Mouse (Mus musculus) forebrain, embryonic 15.5 days (tissue): ENCODE measurements around the gene Slc7a11. TPM values are rescaled to one million over a fixed set of nuclear protein-coding genes. Genes with fewer than 3 reads are reported as not detected.

Experiments used
- ATAC-seq: fragments of 200-750 bp; cut with Nextera tagmentation; replicated peaks from 2 replicates; pipeline ENCODE4 v1.8.0; 2017; ENCODE audit warnings: mild to moderate bottlenecking, moderate TSS enrichment, moderate library complexity
- H3K27ac ChIP-seq: fragments of 300-500 bp; sonication (generic); replicated peaks from 2 replicates; pipeline ENCODE4 v1.5.1; 2015; ENCODE audit warnings: mild to moderate bottlenecking, inconsistent platforms
- H3K27me3 ChIP-seq: fragments of 300-500 bp; sonication (generic); 2 replicates; pipeline ENCODE4 v1.6.1; 2015; ENCODE audit warnings: inconsistent platforms
- H3K36me3 ChIP-seq: fragments of 300-500 bp; sonication (generic); 2 replicates; pipeline ENCODE4 v1.6.1; 2015; ENCODE audit warnings: mild to moderate bottlenecking, inconsistent platforms
- H3K4me1 ChIP-seq: fragments of 300-500 bp; sonication (generic); 2 replicates; pipeline ENCODE4 v1.6.1; 2015; ENCODE audit warnings: inconsistent platforms
- H3K4me2 ChIP-seq: fragments of 300-500 bp; sonication (generic); replicated peaks from 2 replicates; pipeline ENCODE4 v1.6.1; 2015; ENCODE audit warnings: mild to moderate bottlenecking, inconsistent platforms
- H3K4me3 ChIP-seq: fragments of 300-500 bp; sonication (generic); 2 replicates; pipeline ENCODE4 v1.5.1; 2015; ENCODE audit warnings: mild to moderate bottlenecking, inconsistent platforms
- H3K9ac ChIP-seq: fragments of 300-500 bp; sonication (generic); replicated peaks from 2 replicates; pipeline ENCODE4 v1.6.1; 2015; ENCODE audit warnings: mild to moderate bottlenecking, inconsistent platforms
- H3K9me3 ChIP-seq: fragments of 300-500 bp; sonication (generic); 2 replicates; pipeline ENCODE4 v1.6.1; 2016; ENCODE audit warnings: inconsistent platforms
- WGBS: fragments of 180-500 bp; shearing (Covaris S2); methylation state at CpG from one replicate; pipeline ENCODE4 v1.1.7; 2015; ENCODE audit warnings: mixed read lengths; 5-methylcytosine and 5-hydroxymethylcytosine counted together
- polyA plus RNA-seq: library from polyadenylated mRNA; unstranded; fragments of >200 nt; fragmentation: Nextera tagmentation; extraction: Ambion mirVana; gene quantifications from 2 replicates; pipeline ENCODE4 v1.2.1, GENCODE M21; 2015

The Slc7a11 gene
- polyA plus RNA-seq: 2.0 and 2.1 TPM in 2 replicates

DNA sequence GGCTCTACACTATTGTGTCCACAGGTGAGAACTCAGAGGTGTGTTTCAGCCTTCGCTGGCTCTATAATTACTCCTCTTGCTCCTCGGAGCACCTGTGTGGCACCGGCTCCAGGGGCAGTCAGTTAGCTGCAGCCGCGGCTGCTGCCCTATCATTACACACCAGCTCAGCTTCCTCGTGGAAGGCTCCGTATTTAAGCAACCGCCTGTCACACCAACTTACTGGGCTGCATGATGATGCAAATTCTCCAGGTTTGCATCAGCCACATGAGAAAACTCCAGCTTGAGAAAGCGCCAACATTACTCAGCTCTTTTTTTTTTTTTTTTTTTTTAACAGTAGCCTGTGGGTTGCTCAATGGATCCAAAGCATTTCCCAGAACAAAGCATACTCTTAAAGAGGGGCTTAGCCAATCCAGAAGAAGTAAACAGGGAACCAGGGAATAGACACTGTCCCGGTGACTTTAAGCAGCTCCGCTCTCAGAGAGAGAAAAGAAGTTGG is at the start of gene Slc7a11:
Gene Slc7a11 (minus strand): TSS at position 194 of the 496 bp plus-strand sequence.
- no peaks in the 10 kb centered on the region for H3K36me3 ChIP-seq
- H3K4me2 ChIP-seq: peak within 1 kb of the TSS; percentile 53
- peak within 1 kb of the TSS; percentile 28 for H3K4me3 ChIP-seq
- no peak within 1 kb of the TSS for H3K27ac ChIP-seq
- under 1% methylated on average over 11 of the region's 11 CpGs for WGBS
- peak within 1 kb of the TSS; percentile 32; the same call in 1 of the 2 replicates for H3K9ac ChIP-seq
- peak; percentile 83 for ATAC-seq
- H3K4me1 ChIP-seq: peaks cover 12% of the 10 kb centered on the region; the same call in 1 of the 2 replicates
- no peaks in the 10 kb centered on the region for H3K9me3 ChIP-seq
- H3K27me3 ChIP-seq: no peaks in the 10 kb centered on the region

DNA sequence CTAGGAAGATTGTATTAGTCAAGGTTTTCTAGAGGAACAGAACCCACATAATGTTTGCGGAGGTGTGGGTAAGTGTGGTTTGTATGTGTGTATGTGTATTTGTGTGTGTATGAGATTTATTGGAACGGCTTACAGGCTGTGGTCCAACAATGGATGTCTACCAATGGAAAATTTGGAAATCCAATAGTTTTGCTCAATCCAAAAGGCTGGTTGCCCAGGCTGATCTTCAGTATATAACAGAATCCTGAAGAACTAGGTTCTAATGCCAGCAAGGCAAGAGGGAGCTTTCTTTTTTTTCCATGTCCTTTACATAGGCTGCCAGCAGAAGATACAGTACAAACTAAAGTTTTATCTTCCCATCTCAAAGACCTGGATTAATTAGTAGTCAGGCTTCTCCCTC is 48.3 kb upstream of the Slc7a11 start:
- Histone ChIP-seq H3K9me3 (no peaks in the 10 kb centered on the region), H3K27ac (no peak overlapping the region), H3K9ac (no peak overlapping the region), H3K4me3 (no peak overlapping the region), H3K27me3 (no peaks in the 10 kb centered on the region), H3K4me2 (no peak overlapping the region), H3K36me3 (no peaks in the 10 kb centered on the region), H3K4me1 (no peaks in the 10 kb centered on the region)
- 100% methylated on average over 2 of the region's 2 CpGs for WGBS
- ATAC-seq: no peak

DNA sequence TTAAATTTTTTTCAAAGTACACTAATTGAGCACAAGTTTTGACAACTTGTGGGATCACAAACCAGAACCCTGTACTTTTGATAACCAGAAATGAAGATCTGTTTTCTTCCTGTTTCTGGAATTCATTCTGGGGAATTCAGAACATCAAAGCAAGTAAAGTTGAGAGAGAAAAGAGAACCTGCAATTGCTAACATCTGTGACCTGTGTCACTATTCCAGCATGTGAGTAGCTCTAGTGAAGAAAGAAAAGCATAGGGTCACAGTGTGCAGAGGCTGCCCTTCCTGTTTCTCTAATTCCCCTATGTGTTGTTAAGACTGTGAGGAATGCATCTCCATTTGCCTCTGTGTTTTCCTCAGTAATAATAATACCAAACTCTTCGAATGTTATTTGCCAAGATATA is 40.7 kb upstream of the Slc7a11 start:
- no peak for ATAC-seq
- Histone ChIP-seq H3K27ac (no peak overlapping the region), H3K9ac (no peak overlapping the region), H3K4me1 (no peaks in the 10 kb centered on the region), H3K36me3 (no peaks in the 10 kb centered on the region), H3K4me3 (no peak overlapping the region), H3K27me3 (no peaks in the 10 kb centered on the region), H3K9me3 (no peaks in the 10 kb centered on the region), H3K4me2 (no peak overlapping the region)
- WGBS: 89% methylated on average over 1 of the region's 1 CpGs

DNA sequence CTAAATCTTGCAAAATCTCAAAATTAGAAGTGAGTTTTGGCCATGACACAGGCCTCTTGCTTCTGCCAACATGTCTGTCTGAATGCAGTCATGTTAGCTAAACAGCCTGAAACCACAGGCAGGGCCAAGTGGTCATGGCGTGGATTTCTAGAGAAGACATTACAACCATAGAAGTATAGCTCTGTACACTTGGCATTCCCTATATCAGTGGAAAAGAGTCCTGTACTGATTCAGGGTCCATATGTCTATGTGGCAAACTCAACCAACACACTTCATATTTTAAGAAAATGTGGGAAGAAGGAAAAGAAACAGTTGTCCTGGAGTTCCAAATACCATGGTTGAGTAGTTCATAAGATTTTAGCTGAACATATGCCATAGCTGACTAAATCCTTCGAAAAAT is 18.8 kb upstream of the Slc7a11 start:
- H3K4me2 ChIP-seq: no peak overlapping the region
- H3K9me3 ChIP-seq: no peaks in the 10 kb centered on the region
- no peak; the same call in 1 of the 2 replicates for ATAC-seq
- H3K36me3 ChIP-seq: no peaks in the 10 kb centered on the region
- WGBS: 90% methylated on average over 2 of the region's 2 CpGs
- H3K27me3 ChIP-seq: no peaks in the 10 kb centered on the region
- H3K4me3 ChIP-seq: no peak overlapping the region
- no peak overlapping the region for H3K9ac ChIP-seq
- H3K27ac ChIP-seq: no peak overlapping the region
- H3K4me1 ChIP-seq: no peaks in the 10 kb centered on the region

DNA sequence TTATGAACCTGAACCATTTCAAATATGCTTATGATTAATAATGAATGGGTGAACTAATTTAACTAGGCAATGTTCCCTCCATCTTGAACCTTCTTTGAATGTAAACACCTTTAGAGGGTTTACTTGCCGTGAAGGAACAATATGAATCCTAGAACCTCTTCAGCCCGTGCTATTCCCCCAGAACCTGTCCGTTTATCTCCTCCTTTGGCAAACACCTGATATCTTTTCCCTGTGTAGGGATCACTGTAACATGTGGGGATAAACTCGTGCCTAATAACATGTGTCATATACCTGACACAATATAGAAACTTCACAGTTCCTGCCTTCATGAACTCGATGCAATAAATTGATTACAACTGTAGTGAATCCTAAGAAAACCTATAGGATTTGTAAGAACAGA is 13.7 kb upstream of the Slc7a11 start:
- no peak for ATAC-seq
- 93% methylated on average over 5 of the region's 5 CpGs for WGBS
- Histone ChIP-seq H3K9ac (no peak overlapping the region), H3K36me3 (no peaks in the 10 kb centered on the region), H3K9me3 (no peaks in the 10 kb centered on the region), H3K4me2 (no peak overlapping the region), H3K4me3 (no peak overlapping the region), H3K27ac (no peak overlapping the region), H3K4me1 (no peaks in the 10 kb centered on the region), H3K27me3 (no peaks in the 10 kb centered on the region)

DNA sequence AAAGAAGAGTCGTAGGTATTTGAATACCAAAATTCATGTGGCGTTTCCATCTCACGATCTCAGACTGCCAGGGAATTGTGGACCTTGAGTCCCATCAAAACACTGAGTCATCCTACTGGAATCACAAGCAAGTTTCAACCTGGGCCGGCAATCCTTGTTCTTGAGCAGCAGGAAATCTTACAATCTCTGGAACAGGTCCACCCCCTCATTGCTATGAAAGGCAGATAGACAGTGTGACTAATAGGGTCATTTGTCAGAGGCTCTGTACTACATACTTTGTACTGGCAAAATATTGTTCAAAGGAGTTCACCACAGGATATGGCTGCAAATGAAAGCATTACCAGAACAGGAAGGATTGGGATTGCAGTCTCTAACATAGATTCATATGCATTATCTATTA is 13.2 kb upstream of the Slc7a11 start:
- H3K36me3 ChIP-seq: no peaks in the 10 kb centered on the region
- no peak for ATAC-seq
- no peak overlapping the region for H3K4me2 ChIP-seq
- H3K4me1 ChIP-seq: no peaks in the 10 kb centered on the region
- H3K9ac ChIP-seq: no peak overlapping the region
- WGBS: 81% methylated on average over 4 of the region's 4 CpGs
- H3K27ac ChIP-seq: no peak overlapping the region
- no peaks in the 10 kb centered on the region for H3K9me3 ChIP-seq
- H3K27me3 ChIP-seq: no peaks in the 10 kb centered on the region
- H3K4me3 ChIP-seq: no peak overlapping the region

DNA sequence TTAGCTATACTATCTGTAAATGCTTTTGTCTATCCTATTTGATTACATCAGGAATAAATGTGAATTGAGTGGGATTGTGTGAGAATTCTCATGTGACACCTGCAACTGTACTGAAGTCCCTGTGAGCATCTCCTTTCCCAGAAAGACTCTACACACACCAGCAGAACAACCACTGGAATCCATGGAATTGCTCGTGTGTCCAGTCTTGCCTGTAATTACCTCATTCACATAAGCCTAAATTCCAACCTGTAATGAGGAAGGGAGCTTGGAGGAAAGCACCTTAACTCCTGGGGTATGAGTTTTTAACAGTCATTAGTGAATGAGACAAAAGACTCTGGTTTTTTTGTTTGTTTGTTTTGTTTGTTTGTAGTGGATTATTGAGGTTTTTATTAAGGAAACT is 12.6 kb upstream of the Slc7a11 start:
- no peak overlapping the region for H3K4me2 ChIP-seq
- H3K27me3 ChIP-seq: no peaks in the 10 kb centered on the region
- H3K9me3 ChIP-seq: no peaks in the 10 kb centered on the region
- H3K4me3 ChIP-seq: no peak overlapping the region
- no peaks in the 10 kb centered on the region for H3K4me1 ChIP-seq
- no peaks in the 10 kb centered on the region for H3K36me3 ChIP-seq
- H3K9ac ChIP-seq: no peak overlapping the region
- ATAC-seq: no peak
- no peak overlapping the region for H3K27ac ChIP-seq
- 46% methylated on average over 1 of the region's 1 CpGs for WGBS

DNA sequence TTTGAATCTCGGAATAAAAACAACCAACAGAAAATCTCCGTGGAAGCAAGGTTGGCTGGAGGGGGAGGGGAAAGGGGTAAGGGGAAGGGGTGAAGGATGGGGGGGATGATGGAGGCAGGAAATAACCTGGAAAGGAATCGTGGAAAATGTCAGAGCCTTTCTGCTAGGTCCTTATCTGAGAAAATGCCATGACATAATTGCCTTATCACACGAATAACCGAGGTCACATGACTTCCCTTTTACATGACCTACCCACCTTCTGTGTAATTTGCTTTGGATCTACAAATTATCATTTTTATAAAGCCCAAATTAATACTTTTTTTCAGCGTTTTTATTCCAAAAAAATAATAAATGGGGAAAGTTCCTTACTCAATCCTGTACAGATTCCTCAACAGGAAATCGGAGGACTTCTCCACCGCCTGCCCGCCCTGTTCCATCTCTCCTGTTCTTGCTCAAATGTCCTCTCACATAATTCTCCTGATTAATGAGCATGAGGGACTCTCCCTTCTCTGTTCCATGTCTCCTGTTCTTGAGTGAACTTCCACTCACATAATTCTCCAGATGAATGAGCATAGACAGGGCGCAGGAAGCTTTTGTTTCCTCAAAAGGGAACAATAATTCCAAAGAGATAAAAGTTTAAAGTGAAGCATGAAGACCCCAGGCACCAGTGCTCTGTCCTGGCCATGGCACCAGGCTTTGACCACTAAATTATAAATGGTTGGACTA is 1.8 kb upstream of the Slc7a11 start:
- H3K27ac ChIP-seq: no peak overlapping the region
- no peak overlapping the region for H3K4me2 ChIP-seq
- H3K9me3 ChIP-seq: no peaks in the 10 kb centered on the region
- no peak for ATAC-seq
- peaks cover 12% of the 10 kb centered on the region; the same call in 1 of the 2 replicates for H3K4me1 ChIP-seq
- WGBS: 62% methylated on average over 10 of the region's 10 CpGs
- H3K36me3 ChIP-seq: no peaks in the 10 kb centered on the region
- no peaks in the 10 kb centered on the region for H3K27me3 ChIP-seq
- no peak overlapping the region for H3K4me3 ChIP-seq
- no peak overlapping the region for H3K9ac ChIP-seq

DNA sequence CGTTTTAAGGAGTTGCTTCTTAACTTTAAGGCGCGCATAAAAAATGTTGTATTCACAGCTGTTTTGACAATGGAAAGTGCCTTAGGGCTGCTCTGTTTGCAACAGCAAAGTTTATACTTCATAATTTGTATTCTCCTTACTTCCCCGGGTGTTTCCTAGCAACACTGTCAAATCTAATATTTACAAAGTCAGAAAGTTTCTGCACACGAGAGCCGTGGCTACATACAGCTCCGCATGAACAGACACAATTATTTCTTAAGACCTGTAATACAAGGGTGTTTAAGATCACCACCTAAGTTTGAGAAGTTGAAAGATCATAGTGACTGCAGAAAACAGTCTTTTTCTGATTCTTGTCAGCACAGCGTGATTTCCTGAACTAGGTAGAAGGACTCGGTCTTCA is 528 bp upstream of the Slc7a11 start:
- H3K27ac ChIP-seq: no peak overlapping the region
- H3K4me1 ChIP-seq: peaks cover 12% of the 10 kb centered on the region; the same call in 1 of the 2 replicates
- no peaks in the 10 kb centered on the region for H3K36me3 ChIP-seq
- peak overlapping the region; percentile 32; the same call in 1 of the 2 replicates for H3K9ac ChIP-seq
- peak; percentile 21; the same call in 1 of the 2 replicates for ATAC-seq
- H3K4me2 ChIP-seq: peak overlapping the region; percentile 53
- no peaks in the 10 kb centered on the region for H3K9me3 ChIP-seq
- WGBS: 8% methylated on average over 9 of the region's 9 CpGs
- H3K4me3 ChIP-seq: peak overlapping the region; percentile 28
- H3K27me3 ChIP-seq: no peaks in the 10 kb centered on the region

DNA sequence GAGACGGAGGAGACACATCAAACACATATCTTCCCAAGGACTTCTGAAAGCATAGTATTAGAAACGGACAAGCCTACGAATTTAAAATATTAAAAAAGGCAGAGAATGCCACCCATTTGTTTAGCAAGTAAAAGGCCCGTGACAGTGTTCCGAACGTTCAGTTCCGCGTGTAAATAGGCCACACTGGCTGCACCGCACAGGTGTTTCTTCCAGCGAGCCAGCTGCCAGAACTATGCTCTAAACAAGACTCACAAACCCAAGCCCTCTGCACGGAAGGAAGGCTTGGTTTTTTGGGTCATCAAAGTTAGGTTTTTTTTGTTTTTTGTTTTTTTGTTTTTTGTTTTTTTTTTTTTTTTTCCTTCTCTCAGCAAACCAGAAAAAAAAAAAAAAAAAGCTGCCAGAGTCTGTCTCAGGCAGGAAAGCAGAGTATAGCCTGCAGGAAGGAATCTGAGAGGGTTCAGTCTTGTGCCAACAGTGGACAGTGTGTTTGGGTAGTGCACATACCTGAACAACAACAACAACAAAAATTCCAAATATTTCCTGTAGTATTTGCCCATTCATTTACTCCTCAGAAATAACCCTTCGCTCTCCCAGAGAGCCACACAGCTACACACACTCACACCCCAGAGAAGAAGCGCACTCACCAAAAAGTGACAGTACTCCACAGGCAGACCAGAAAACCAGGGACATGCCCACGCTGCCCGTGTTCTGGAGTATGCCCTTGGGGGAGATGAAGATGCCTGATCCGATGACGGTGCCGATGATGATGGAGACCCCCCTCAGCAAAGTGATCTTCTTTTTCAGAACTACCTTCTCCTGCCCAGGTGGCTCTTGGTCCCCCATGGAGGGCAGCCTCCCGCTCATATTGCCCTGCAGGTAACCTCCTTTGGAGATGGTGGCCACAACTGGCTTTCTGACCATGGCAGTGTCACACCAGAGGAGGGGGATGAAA is 797 bp downstream of the Slc7a11 start:
- no peak overlapping the region for H3K4me3 ChIP-seq
- H3K27ac ChIP-seq: no peak overlapping the region
- H3K9ac ChIP-seq: no peak overlapping the region
- 0 out of 2 replicates have a peak, but pooled peaks have one; percentile 24 for ATAC-seq
- 68% methylated on average over 19 of the region's 19 CpGs for WGBS
- no peaks in the 10 kb centered on the region for H3K36me3 ChIP-seq
- H3K27me3 ChIP-seq: no peaks in the 10 kb centered on the region
- H3K9me3 ChIP-seq: no peaks in the 10 kb centered on the region
- peak overlapping the region; percentile 53; the same call in 1 of the 2 replicates for H3K4me2 ChIP-seq
- peaks cover 12% of the 10 kb centered on the region; the same call in 1 of the 2 replicates for H3K4me1 ChIP-seq

DNA sequence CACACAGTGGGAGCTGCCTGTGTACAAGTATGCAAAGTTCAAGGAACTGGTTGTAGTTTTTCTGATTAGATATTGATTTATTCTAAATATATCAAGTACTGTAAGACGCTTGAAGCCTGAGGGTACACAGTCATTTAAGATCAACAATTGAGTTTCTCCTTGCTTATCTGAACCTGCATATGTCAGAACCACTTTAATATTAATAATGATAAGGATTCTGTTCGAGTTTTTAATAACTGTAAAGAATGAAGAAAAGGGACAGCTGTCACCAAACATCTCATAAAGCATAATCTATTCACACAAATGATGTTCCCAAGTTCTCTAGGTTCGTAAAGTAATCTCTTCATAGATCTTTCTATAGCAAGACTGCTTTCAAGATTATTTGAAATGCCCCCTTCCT is 2.1 kb downstream of the Slc7a11 start:
- no peak for ATAC-seq
- 90% methylated on average over 3 of the region's 3 CpGs for whole genome bisulfite sequencing
- no peak overlapping the region for H3K9ac ChIP-seq
- no peak overlapping the region for H3K27ac ChIP-seq
- H3K9me3 ChIP-seq: no peaks in the 10 kb centered on the region
- H3K4me2 ChIP-seq: no peak overlapping the region
- H3K27me3 ChIP-seq: no peaks in the 10 kb centered on the region
- H3K36me3 ChIP-seq: no peaks in the 10 kb centered on the region
- peaks cover 12% of the 10 kb centered on the region; the same call in 1 of the 2 replicates for H3K4me1 ChIP-seq
- H3K4me3 ChIP-seq: no peak overlapping the region

DNA sequence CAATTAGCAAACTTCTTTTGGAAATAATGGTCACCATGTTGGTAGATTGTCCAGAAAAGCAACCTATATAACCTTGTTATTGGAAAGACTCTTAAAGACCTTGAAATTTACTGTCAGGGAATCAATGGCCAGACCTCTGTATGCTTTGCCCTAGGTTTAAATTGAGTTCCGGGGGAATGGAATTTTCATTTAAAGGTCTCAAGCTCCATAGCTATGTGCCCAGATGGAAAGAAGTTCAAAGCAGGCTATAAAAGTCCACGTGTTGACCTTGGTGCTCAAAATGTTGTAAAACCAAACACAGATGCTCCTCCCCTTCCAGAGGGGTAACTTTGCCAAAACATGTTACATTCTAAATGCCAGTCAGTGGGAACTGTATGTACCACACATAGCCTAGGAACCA is 3.0 kb downstream of the Slc7a11 start:
- WGBS: 92% methylated on average over 2 of the region's 2 CpGs
- Histone ChIP-seq H3K27me3 (no peaks in the 10 kb centered on the region), H3K9me3 (no peaks in the 10 kb centered on the region), H3K27ac (no peak overlapping the region), H3K4me2 (no peak overlapping the region), H3K9ac (no peak overlapping the region), H3K4me1 (peaks cover 12% of the 10 kb centered on the region; the same call in 1 of the 2 replicates), H3K4me3 (no peak overlapping the region), H3K36me3 (no peaks in the 10 kb centered on the region)
- ATAC-seq: no peak
